Mouse (Mus musculus): ENCODE results near the gene Nlrc5. TPM values are rescaled to one million over a fixed set of nuclear protein-coding genes. Genes with fewer than 3 reads are reported as not detected.
"Not testable (repeated sequence)": the region's sequence is repeated elsewhere in the genome, so short reads cannot be mapped to it uniquely, and the experiment has no call there.

Gene Nlrc5
- polyA plus RNA-seq, 1 experiment from 2014 or later: 6.2 TPM

- DNase-seq (ENCODE audit: low spot score): no peak
These were observed 16.1 kb upstream of the Nlrc5 start for GRCm38 (mm10) chr8:94418017-94418416.

- DNase-seq (ENCODE audit: low spot score): peak; percentile 33
These were observed 11.9 kb upstream of the Nlrc5 start for GRCm38 (mm10) chr8:94422270-94422669.

DNA sequence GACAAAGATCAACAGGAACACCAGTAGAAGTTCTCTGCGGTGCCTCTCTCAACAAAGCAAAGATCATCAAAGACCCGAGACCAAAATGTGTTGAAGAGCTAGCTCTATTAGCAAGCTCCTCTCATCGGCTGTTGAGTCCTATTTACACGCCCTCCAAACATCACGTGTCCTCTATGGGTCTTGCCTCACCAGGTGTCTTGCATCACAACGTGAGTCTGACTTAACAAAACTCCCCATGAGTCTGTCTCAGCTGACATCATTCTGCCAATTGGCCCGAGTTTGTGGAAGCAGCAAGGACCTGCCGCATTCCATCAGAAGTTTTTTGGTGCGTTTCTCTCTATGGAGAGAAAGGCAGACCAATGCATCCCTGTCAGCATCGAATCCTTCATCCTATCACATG is 6.2 kb upstream of the Nlrc5 start:
- DNase-seq (ENCODE audit: low spot score): no peak

DNA sequence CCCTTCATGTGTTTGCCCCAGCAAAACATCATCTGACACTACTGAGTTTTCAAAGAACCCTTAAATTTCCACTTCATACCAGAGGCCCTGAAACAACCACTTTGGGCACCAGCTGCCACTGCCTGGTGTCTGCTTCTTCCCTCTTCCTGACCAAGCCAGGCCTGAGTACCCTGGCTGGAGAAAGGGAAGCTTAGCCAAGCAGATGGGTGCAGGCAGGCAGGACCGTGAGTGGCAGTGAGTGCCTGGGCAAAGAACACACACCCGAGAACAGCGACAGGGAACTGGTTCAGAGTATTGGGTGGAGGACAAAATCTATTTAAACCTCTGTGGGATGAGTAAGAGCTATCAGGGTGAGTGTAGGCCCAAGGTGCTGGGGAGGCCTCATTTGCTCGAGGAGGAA is 5.7 kb upstream of the Nlrc5 start:
- no peak for DNase-seq (ENCODE audit: low spot score)

GRCm38 (mm10) chr8:94429376-94429775 is 4.8 kb upstream of the Nlrc5 start:
- no peak for DNase-seq (ENCODE audit: low spot score)

DNA sequence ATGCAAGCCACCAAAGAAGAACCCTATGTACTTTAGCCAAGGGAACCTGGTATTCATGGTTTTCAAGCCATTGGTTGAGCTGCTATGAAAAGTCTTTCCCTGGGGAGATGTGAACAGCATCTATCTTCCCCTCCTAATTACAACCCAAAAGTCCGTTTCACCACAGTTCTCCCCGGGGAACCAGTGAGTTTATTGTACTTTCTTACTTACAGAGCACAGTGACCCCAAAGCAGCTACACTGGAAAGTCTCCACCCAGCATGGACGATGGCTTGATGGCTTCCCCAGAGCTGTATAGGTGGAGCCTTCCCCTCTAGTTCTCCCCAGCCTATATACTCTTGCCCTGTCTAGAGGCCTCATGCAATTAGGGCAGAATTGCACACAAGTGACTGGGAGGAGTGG is 1.9 kb upstream of the Nlrc5 start:
- DNase-seq (ENCODE audit: low spot score): no peak

GRCm38 (mm10) chr8:94434958-94435357 is 802 bp downstream of the Nlrc5 start:
- DNase-seq (ENCODE audit: low spot score): no peak

- DNase-seq (ENCODE audit: low spot score): no peak
These were observed 1.4 kb downstream of the Nlrc5 start for GRCm38 (mm10) chr8:94435397-94436111.

DNA sequence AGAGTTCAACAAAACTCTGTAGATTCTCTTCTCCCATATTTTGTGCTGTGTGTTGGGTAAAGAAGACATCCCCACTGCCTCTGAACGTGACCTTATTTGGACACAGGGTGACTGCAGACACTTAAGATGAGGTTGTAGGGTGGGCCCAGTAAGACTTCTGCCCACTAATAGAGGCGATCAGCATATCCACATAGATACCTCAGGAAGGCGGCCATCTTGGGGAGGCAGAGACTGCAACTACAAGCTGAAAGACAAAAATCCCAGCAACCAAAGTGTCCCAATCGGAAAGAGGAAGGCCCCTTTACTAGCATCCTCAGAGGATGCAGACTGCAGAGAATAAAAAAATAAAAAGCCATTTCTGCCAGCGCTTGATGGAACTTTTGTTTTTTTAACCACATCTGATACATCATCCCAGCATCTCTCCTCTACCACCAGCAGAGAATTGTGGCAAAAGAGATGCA is 2.0 kb downstream of the Nlrc5 start:
- no peak for DNase-seq (ENCODE audit: low spot score)

GRCm38 (mm10) chr8:94436900-94437299 is 2.7 kb downstream of the Nlrc5 start:
- no peak for DNase-seq (ENCODE audit: low spot score)

DNA sequence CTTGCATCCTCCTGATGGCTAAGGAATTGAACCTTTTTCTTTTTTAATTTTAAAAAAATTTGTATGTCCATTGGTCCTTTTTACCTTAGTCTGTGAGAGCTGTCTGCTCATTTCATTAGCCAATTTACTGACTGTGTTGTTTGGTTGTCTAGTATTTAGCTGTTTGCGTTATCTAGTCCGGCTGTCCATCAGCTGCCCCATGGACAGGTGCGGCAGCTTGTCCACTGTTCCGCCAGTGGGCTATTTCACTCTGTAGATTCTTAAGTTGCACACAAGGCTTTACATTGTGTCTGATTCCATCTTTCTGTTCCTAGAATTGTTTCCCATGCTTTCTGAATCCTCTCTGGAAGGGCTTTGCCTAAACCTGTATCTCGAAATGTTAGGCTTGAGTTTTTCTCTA is 4.5 kb downstream of the Nlrc5 start:
- no peak for DNase-seq (ENCODE audit: low spot score)

- no peak for DNase-seq (ENCODE audit: low spot score)
These were observed 5.5 kb downstream of the Nlrc5 start for GRCm38 (mm10) chr8:94439691-94440090.

DNA sequence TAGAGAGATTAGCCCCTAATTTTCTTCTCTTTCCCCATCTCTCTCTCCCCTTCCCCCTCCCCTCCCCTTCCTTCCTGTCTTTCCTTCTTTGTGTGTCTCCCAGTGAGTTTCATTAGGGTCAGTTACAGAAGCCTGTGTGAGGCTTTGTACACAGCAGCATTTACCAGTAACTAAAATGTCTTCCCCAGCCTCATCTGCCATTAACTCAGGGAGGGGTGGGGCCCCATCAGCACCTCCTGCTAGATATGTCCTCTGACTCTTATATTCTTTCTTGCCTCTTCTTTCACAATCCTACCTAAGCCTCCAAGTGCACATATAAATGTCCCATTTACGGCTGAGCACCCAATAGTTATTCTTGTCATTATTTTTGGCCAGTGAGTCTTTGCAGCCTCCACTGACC is 6.2 kb downstream of the Nlrc5 start:
- DNase-seq (ENCODE audit: low spot score): no peak

GRCm38 (mm10) chr8:94441686-94442085 is 7.5 kb downstream of the Nlrc5 start:
- DNase-seq (ENCODE audit: low spot score): no peak

GRCm38 (mm10) chr8:94443153-94443552 is 9.0 kb downstream of the Nlrc5 start:
- no peak for DNase-seq (ENCODE audit: low spot score)

DNA sequence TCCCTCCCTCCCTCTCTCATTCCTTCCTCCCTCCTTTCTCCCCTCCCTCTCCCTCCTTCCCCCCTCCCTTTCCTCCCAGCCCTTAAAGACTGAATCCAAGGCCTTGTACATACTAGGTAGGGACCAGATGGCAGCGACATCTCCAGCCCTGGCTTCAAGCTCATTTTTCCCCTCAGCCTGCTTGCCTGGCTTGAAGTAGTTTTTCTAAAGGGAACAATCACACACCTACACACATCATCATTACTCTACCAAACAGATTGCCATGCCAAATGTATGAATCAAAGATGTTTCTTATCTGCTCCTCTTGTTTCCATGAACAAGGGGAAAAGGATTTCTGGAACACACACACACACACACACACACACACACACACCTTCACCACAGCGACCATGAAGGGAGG is 10.3 kb downstream of the Nlrc5 start:
- no peak for DNase-seq (ENCODE audit: low spot score)

DNA sequence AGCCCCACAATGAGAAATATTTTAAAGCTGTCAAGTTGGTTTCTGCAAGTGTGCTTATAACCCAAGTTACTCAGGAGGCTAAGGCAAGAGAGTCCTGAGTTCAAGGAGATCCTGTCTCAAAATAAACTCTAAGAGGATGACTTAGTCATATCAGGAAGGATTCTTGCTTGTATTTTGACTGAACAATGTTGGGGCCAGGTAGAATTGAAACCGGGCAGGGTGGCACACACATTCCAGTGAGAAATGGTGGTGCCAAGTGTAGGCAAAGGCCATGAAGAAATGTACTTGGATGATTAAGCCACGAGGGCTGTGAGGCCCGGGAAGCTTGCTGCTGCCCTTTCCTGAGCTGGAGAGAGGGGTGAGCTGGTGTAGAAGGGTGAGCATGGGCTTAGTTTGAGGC is 13.0 kb downstream of the Nlrc5 start:
- DNase-seq (ENCODE audit: low spot score): no peak

- no peak for DNase-seq (ENCODE audit: low spot score)
These were observed 13.6 kb downstream of the Nlrc5 start for GRCm38 (mm10) chr8:94447583-94448324.

DNA sequence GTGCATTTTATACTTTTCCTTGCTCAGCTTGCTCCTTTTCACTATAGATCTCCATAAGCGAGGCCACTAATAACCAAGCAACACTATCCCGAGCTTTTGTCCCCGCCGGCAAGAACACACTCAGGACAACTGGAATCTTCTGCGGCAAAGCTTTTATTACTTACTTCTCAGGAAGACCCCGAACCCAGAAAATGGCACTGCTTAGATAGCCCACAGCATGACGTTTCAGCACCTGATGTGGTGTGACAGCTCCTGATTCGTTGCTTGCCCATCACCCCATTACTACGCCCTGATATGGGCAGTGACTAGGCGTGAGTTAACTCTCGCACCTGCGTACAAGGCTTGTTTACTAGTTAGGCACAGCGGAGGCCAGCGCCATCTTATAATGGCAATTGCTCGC is 18.8 kb downstream of the Nlrc5 start:
- not testable (repeated sequence) for DNase-seq (ENCODE audit: low spot score)

DNA sequence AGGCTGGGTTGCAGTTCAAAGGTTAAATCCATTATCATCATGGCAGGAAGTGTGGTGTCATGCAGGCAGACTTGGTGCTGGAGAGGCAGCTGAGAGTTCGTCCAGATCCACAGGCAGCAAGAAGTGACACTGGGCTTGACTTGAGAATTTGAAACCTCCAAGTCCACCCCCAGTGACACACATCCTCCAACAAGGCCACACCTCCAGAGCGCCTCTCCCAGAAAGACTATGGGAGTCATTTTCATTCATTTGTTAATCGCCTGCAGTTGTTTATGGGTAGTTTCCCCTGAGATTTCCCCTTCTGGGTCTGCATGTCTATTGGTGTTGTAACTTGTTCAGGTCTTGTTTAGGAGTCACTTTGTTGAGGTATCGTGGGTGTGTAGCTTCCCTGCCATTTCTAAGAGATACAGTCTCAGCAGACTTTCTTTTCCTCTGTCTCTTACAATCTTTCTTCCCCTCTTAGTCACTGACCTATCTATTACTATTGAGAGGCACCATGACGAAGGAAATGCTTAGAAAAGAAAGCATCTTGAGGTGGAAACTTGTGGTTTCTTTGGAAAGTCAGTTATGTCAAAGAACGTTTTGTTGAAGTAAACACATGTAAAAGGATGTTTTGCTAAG is 19.8 kb downstream of the Nlrc5 start:
- DNase-seq (ENCODE audit: low spot score): no peak

- DNase-seq (ENCODE audit: low spot score): no peak
These were observed 20.7 kb downstream of the Nlrc5 start for GRCm38 (mm10) chr8:94454905-94455304.

DNA sequence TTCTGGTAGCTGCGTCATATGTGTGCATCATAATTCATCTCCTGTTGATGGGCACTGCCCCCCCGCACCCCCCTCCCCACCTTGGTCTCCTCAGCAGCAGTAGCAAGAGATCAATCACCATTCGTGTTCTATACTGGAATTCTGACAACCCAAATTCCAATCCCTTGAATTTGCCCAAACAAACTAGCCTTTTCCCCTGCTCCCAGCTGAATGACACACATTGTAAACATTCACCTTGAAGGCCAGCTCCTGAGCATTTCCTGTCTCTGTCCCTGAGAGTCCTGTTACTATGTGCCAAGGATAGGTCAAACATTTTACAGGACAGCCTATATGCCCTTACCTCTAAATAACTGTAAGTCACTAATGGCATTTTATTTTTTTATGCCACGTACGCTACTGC is 21.9 kb downstream of the Nlrc5 start:
- DNase-seq (ENCODE audit: low spot score): no peak
